Mouse (Mus musculus): ENCODE measurements at regions not wholly inside any gene's neighbourhood (a gene's known extent, or its start where the extent isn't known, plus 50 kb on each side); places are given as distances from the start of the nearest gene placed in this dataset.

- no peaks in the 10 kb centered on the region for H3K27me3 ChIP-seq (ENCODE audit: insufficient read depth, low read length)
- ATAC-seq (no peak), DNase-seq (ENCODE audit: low spot score) (no peak)
- no peak overlapping the region for H3K4me2 ChIP-seq (ENCODE audit: low read depth, low read length)
- H3K4me3 ChIP-seq (ENCODE audit: low read length): no peak overlapping the region
- no peak for TF ChIP-seq CTCF (IDR thresholded peaks at IDR 0.05; ENCODE audit: low read depth)
- H3K9me3 ChIP-seq (ENCODE audit: low read length): no peaks in the 10 kb centered on the region
- H3K36me3 ChIP-seq (ENCODE audit: insufficient read depth, low read length): no peaks in the 10 kb centered on the region
- H3K4me1 ChIP-seq (ENCODE audit: insufficient read depth, low read length): no peaks in the 10 kb centered on the region
- H3K9ac ChIP-seq (replicated peaks; ENCODE audit: low read length): no peak overlapping the region
- WGBS: 87% methylated on average over 2 of the region's 2 CpGs
- no peak overlapping the region for H3K27ac ChIP-seq
Measured at GRCm38 (mm10) chr4:35560004-35560403, 334.0 kb upstream of the C9orf72 start.

GRCm38 (mm10) chr4:35553309-35553708 lies 327.3 kb upstream of the C9orf72 start:
- Histone ChIP-seq H3K9me3 (ENCODE audit: low read length) (no peaks in the 10 kb centered on the region), H3K4me2 (ENCODE audit: low read depth, low read length) (no peak overlapping the region), H3K27me3 (ENCODE audit: insufficient read depth, low read length) (no peaks in the 10 kb centered on the region), H3K27ac (no peak overlapping the region), H3K4me1 (ENCODE audit: insufficient read depth, low read length) (no peaks in the 10 kb centered on the region), H3K9ac (replicated peaks; ENCODE audit: low read length) (no peak overlapping the region), H3K4me3 (ENCODE audit: low read length) (no peak overlapping the region), H3K36me3 (ENCODE audit: insufficient read depth, low read length) (no peaks in the 10 kb centered on the region)
- no peak for TF ChIP-seq CTCF (IDR thresholded peaks at IDR 0.05; ENCODE audit: low read depth)
- DNase-seq (ENCODE audit: low spot score) (no peak), ATAC-seq (no peak)
- 94% methylated on average over 1 of the region's 1 CpGs for WGBS

- ATAC-seq (no peak), DNase-seq (ENCODE audit: low spot score) (no peak)
- no peak overlapping the region for H3K4me2 ChIP-seq (ENCODE audit: low read depth, low read length)
- no peak overlapping the region for H3K27ac ChIP-seq
- no peak overlapping the region for H3K9ac ChIP-seq (replicated peaks; ENCODE audit: low read length)
- H3K36me3 ChIP-seq (ENCODE audit: insufficient read depth, low read length): no peaks in the 10 kb centered on the region
- H3K27me3 ChIP-seq (ENCODE audit: insufficient read depth, low read length): no peaks in the 10 kb centered on the region
- H3K4me1 ChIP-seq (ENCODE audit: insufficient read depth, low read length): no peaks in the 10 kb centered on the region
- no peak overlapping the region for H3K4me3 ChIP-seq (ENCODE audit: low read length)
- TF ChIP-seq CTCF (IDR thresholded peaks at IDR 0.05; ENCODE audit: low read depth): no peak
- H3K9me3 ChIP-seq (ENCODE audit: low read length): no peaks in the 10 kb centered on the region
Measured at GRCm38 (mm10) chr4:35551988-35552387, 326.0 kb upstream of the C9orf72 start.

- DNase-seq (ENCODE audit: low spot score): no peak
Measured at GRCm38 (mm10) chr4:35534565-35535279, 308.7 kb upstream of the C9orf72 start.

GRCm38 (mm10) chr4:35534154-35534553 lies 308.2 kb upstream of the C9orf72 start:
- Histone ChIP-seq H3K27me3 (ENCODE audit: insufficient read depth, low read length) (no peaks in the 10 kb centered on the region), H3K36me3 (ENCODE audit: insufficient read depth, low read length) (no peaks in the 10 kb centered on the region), H3K9ac (replicated peaks; ENCODE audit: low read length) (no peak overlapping the region), H3K4me2 (ENCODE audit: low read depth, low read length) (no peak overlapping the region), H3K4me1 (ENCODE audit: insufficient read depth, low read length) (no peaks in the 10 kb centered on the region), H3K4me3 (ENCODE audit: low read length) (no peak overlapping the region), H3K27ac (no peak overlapping the region), H3K9me3 (ENCODE audit: low read length) (no peaks in the 10 kb centered on the region)
- no peak for TF ChIP-seq CTCF (IDR thresholded peaks at IDR 0.05; ENCODE audit: low read depth)
- no peak for DNase-seq (ENCODE audit: low spot score)
- ATAC-seq: no peak

More at GRCm38 (mm10) chr4:35534565-35535279, 308.7 kb upstream of the C9orf72 start:
- H3K4me2 ChIP-seq (ENCODE audit: low read depth, low read length): no peak overlapping the region
- no peaks in the 10 kb centered on the region for H3K9me3 ChIP-seq (ENCODE audit: low read length)
- TF ChIP-seq CTCF (IDR thresholded peaks at IDR 0.05; ENCODE audit: low read depth): no peak
- no peaks in the 10 kb centered on the region for H3K36me3 ChIP-seq (ENCODE audit: insufficient read depth, low read length)
- no peak for ATAC-seq
- no peak overlapping the region for H3K27ac ChIP-seq
- no peak overlapping the region for H3K4me3 ChIP-seq (ENCODE audit: low read length)
- H3K4me1 ChIP-seq (ENCODE audit: insufficient read depth, low read length): no peaks in the 10 kb centered on the region
- no peak overlapping the region for H3K9ac ChIP-seq (replicated peaks; ENCODE audit: low read length)
- 50% methylated on average over 6 of the region's 6 CpGs for WGBS
- no peaks in the 10 kb centered on the region for H3K27me3 ChIP-seq (ENCODE audit: insufficient read depth, low read length)

Measured in hindbrain, postnatal 0 days (tissue).